Mouse (Mus musculus): ENCODE results near the gene Ltb4r1. TPM values are rescaled to one million over a fixed set of nuclear protein-coding genes. Genes with fewer than 3 reads are reported as not detected.

Ltb4r1 gene
- polyA plus RNA-seq, 1 experiment from 2014 or later = 0.59 TPM

GRCm38 (mm10) chr14:55730116-55730515 lies 35.6 kb upstream of the Ltb4r1 start:
- Histone ChIP-seq H3K4me2 (no peak overlapping the region), H3K4me3 (no peak overlapping the region), H3K9me3 (no peaks in the 10 kb centered on the region), H3K9ac (no peak overlapping the region), H3K36me3 (replicated peaks) (no peaks in the 10 kb centered on the region), H3K27ac (0 out of 2 replicates have a peak overlapping the region, but pooled peaks have one; percentile 28), H3K27me3 (replicated peaks) (no peaks in the 10 kb centered on the region), H3K4me1 (no peaks in the 10 kb centered on the region)
- ATAC-seq (replicated peaks) = no peak
- 74% methylated on average over 7 of the region's 7 CpGs for WGBS

- H3K27me3 ChIP-seq (replicated peaks) = no peaks in the 10 kb centered on the region
- ATAC-seq (replicated peaks) = no peak
- no peak overlapping the region for H3K4me2 ChIP-seq
- no peaks in the 10 kb centered on the region for H3K36me3 ChIP-seq (replicated peaks)
- no peak overlapping the region for H3K9ac ChIP-seq
- H3K27ac ChIP-seq = 0 out of 2 replicates have a peak overlapping the region, but pooled peaks have one; percentile 28
- H3K4me3 ChIP-seq = no peak overlapping the region
- 77% methylated on average over 7 of the region's 7 CpGs for WGBS
- no peaks in the 10 kb centered on the region for H3K9me3 ChIP-seq
- H3K4me1 ChIP-seq = no peaks in the 10 kb centered on the region
These were observed 35.2 kb upstream of the Ltb4r1 start for GRCm38 (mm10) chr14:55730531-55731032.

- Histone ChIP-seq H3K27me3 (replicated peaks) (no peaks in the 10 kb centered on the region), H3K9me3 (no peaks in the 10 kb centered on the region), H3K4me1 (no peaks in the 10 kb centered on the region), H3K4me3 (no peak overlapping the region), H3K27ac (no peak overlapping the region), H3K9ac (no peak overlapping the region), H3K36me3 (replicated peaks) (0 out of 2 replicates have a peak, but pooled peaks cover 4% of the 10 kb centered on the region), H3K4me2 (no peak overlapping the region)
- ATAC-seq (replicated peaks) = no peak
- 72% methylated on average over 10 of the region's 10 CpGs for WGBS
These were observed 31.9 kb upstream of the Ltb4r1 start for GRCm38 (mm10) chr14:55733889-55734288.

GRCm38 (mm10) chr14:55734869-55735268 lies 30.9 kb upstream of the Ltb4r1 start:
- H3K4me2 ChIP-seq = no peak overlapping the region
- no peaks in the 10 kb centered on the region for H3K4me1 ChIP-seq
- WGBS = 78% methylated on average over 7 of the region's 7 CpGs
- no peaks in the 10 kb centered on the region for H3K9me3 ChIP-seq
- H3K36me3 ChIP-seq (replicated peaks) = peaks cover 8% of the 10 kb centered on the region; the same call in 1 of the 2 replicates
- no peaks in the 10 kb centered on the region for H3K27me3 ChIP-seq (replicated peaks)
- no peak for ATAC-seq (replicated peaks)
- no peak overlapping the region for H3K9ac ChIP-seq
- no peak overlapping the region for H3K27ac ChIP-seq
- H3K4me3 ChIP-seq = no peak overlapping the region

- WGBS = 74% methylated on average over 3 of the region's 3 CpGs
- H3K36me3 ChIP-seq (replicated peaks) = peaks cover 11% of the 10 kb centered on the region; the same call in 1 of the 2 replicates
- H3K9ac ChIP-seq = no peak overlapping the region
- no peaks in the 10 kb centered on the region for H3K4me1 ChIP-seq
- H3K27me3 ChIP-seq (replicated peaks) = no peaks in the 10 kb centered on the region
- H3K27ac ChIP-seq = no peak overlapping the region
- ATAC-seq (replicated peaks) = no peak
- H3K9me3 ChIP-seq = no peaks in the 10 kb centered on the region
- H3K4me2 ChIP-seq = no peak overlapping the region
- H3K4me3 ChIP-seq = no peak overlapping the region
These were observed 30.4 kb upstream of the Ltb4r1 start for GRCm38 (mm10) chr14:55735334-55735733.

GRCm38 (mm10) chr14:55735758-55736157 lies 30.0 kb upstream of the Ltb4r1 start:
- Histone ChIP-seq H3K9me3 (no peaks in the 10 kb centered on the region), H3K4me2 (no peak overlapping the region), H3K27me3 (replicated peaks) (no peaks in the 10 kb centered on the region), H3K4me1 (no peaks in the 10 kb centered on the region), H3K4me3 (no peak overlapping the region), H3K9ac (no peak overlapping the region), H3K27ac (no peak overlapping the region), H3K36me3 (replicated peaks) (peaks cover 15% of the 10 kb centered on the region; the same call in 1 of the 2 replicates)
- 81% methylated on average over 4 of the region's 4 CpGs for WGBS
- no peak for ATAC-seq (replicated peaks)

- WGBS = 90% methylated on average over 9 of the region's 9 CpGs
- Histone ChIP-seq H3K4me2 (no peak overlapping the region), H3K4me3 (no peak overlapping the region), H3K27ac (no peak overlapping the region), H3K9me3 (no peaks in the 10 kb centered on the region), H3K27me3 (replicated peaks) (no peaks in the 10 kb centered on the region), H3K36me3 (replicated peaks) (peaks cover 15% of the 10 kb centered on the region; the same call in 1 of the 2 replicates), H3K4me1 (no peaks in the 10 kb centered on the region), H3K9ac (no peak overlapping the region)
- no peak for ATAC-seq (replicated peaks)
These were observed 28.6 kb upstream of the Ltb4r1 start for GRCm38 (mm10) chr14:55737086-55737687.

GRCm38 (mm10) chr14:55743711-55744110 lies 22.1 kb upstream of the Ltb4r1 start:
- Histone ChIP-seq H3K4me2 (0 out of 2 replicates have a peak overlapping the region, but pooled peaks have one; percentile 6), H3K36me3 (replicated peaks) (peaks cover 11% of the 10 kb centered on the region; the same call in 1 of the 2 replicates), H3K9ac (no peak overlapping the region), H3K4me1 (peaks cover 34% of the 10 kb centered on the region), H3K9me3 (no peaks in the 10 kb centered on the region), H3K27ac (no peak overlapping the region), H3K27me3 (replicated peaks) (no peaks in the 10 kb centered on the region), H3K4me3 (0 out of 2 replicates have a peak overlapping the region, but pooled peaks have one; percentile 2)
- peak; percentile 58 for ATAC-seq (replicated peaks)
- WGBS = 25% methylated on average over 10 of the region's 10 CpGs

- H3K4me3 ChIP-seq = peak within 1 kb of the TSS; percentile 53
- H3K9me3 ChIP-seq = no peaks in the 10 kb centered on the region
- peak within 1 kb of the TSS; percentile 97 for H3K4me2 ChIP-seq
- peaks cover 10% of the 10 kb centered on the region for H3K36me3 ChIP-seq (replicated peaks)
- 2% methylated on average over 48 of the region's 48 CpGs for WGBS
- H3K4me1 ChIP-seq = peaks cover 34% of the 10 kb centered on the region
- H3K9ac ChIP-seq = peak within 1 kb of the TSS; percentile 45
- no peaks in the 10 kb centered on the region for H3K27me3 ChIP-seq (replicated peaks)
- peak within 1 kb of the TSS; percentile 32; the same call in 1 of the 2 replicates for H3K27ac ChIP-seq
- peak; percentile 88 for ATAC-seq (replicated peaks)
These were observed 20.4 kb upstream of the Ltb4r1 start, which contains the start of the genes Dhrs1 and Nop9 for GRCm38 (mm10) chr14:55745180-55745860. TSS of gene Dhrs1 (minus strand) at chr14:55745690. TSS of gene Nop9 (plus strand) at chr14:55745693.

GRCm38 (mm10) chr14:55745861-55746237 lies 19.9 kb upstream of the Ltb4r1 start:
- Histone ChIP-seq H3K4me3 (peak overlapping the region; percentile 53), H3K4me2 (peak overlapping the region; percentile 97), H3K36me3 (replicated peaks) (peaks cover 10% of the 10 kb centered on the region), H3K27ac (peak overlapping the region; percentile 32; the same call in 1 of the 2 replicates), H3K4me1 (peaks cover 34% of the 10 kb centered on the region), H3K9ac (peak overlapping the region; percentile 45), H3K27me3 (replicated peaks) (no peaks in the 10 kb centered on the region), H3K9me3 (no peaks in the 10 kb centered on the region)
- ATAC-seq (replicated peaks) = no peak
- WGBS = under 1% methylated on average over 31 of the region's 31 CpGs

- Histone ChIP-seq H3K4me3 (0 out of 2 replicates have a peak overlapping the region, but pooled peaks have one; percentile 2), H3K4me1 (peaks cover 34% of the 10 kb centered on the region), H3K4me2 (peak overlapping the region; percentile 97), H3K9ac (no peak overlapping the region), H3K9me3 (no peaks in the 10 kb centered on the region), H3K27ac (no peak overlapping the region), H3K36me3 (replicated peaks) (peaks cover 14% of the 10 kb centered on the region), H3K27me3 (replicated peaks) (no peaks in the 10 kb centered on the region)
- 92% methylated on average over 10 of the region's 10 CpGs for WGBS
- ATAC-seq (replicated peaks) = no peak
These were observed 18.5 kb upstream of the Ltb4r1 start for GRCm38 (mm10) chr14:55747051-55747847.

GRCm38 (mm10) chr14:55757566-55757965 lies 8.2 kb upstream of the Ltb4r1 start:
- Histone ChIP-seq H3K36me3 (replicated peaks) (peaks cover 18% of the 10 kb centered on the region), H3K4me1 (peaks cover 13% of the 10 kb centered on the region), H3K9ac (no peak overlapping the region), H3K27me3 (replicated peaks) (peaks cover 10% of the 10 kb centered on the region), H3K4me3 (no peak overlapping the region), H3K4me2 (no peak overlapping the region), H3K9me3 (no peaks in the 10 kb centered on the region), H3K27ac (no peak overlapping the region)
- WGBS = 82% methylated on average over 6 of the region's 6 CpGs
- ATAC-seq (replicated peaks) = no peak

All from midbrain, embryonic 15.5 days (tissue).